Mouse (Mus musculus): ENCODE data around the gene Mcam. TPM values are rescaled to one million over a fixed set of nuclear protein-coding genes. Genes with fewer than 3 reads are reported as not detected.
"Not testable (repeated sequence)": the region's sequence is repeated elsewhere in the genome, so short reads cannot be mapped to it uniquely, and the experiment has no call there.

The Mcam gene
- polyA plus RNA-seq, 1 experiment from 2014 or later, result 9.0 TPM

DNA sequence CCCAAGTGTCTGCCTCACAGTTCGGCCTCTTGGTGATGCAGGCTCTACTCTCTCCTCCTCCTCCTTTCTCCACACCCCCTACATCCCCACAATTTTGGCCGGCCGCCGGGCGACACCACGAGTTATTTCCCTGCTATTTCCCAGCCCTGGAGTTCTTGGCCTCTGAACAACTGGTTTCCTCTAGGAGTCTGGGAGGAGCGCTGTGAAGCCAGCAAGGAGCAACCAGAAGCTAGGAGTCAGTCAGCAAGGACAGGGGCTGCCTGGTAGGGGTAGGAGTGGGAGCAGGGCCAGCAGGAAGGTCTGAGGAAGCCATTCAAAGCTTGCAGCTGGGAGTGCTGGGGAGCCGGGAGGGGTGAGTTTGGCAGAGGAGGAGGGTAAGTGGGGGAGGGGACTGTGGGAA lies 27.2 kb upstream of the Mcam start, which contains the start of gene C1qtnf5:
Gene C1qtnf5 (plus strand): TSS at position 136 of the 400 bp plus-strand sequence.
- 40% methylated on average over 8 of the region's 8 CpGs for WGBS
- H3K4me2 ChIP-seq (ENCODE audit: low read depth, low read length), result peak within 1 kb of the TSS; percentile 31
- peaks cover 36% of the 10 kb centered on the region for H3K4me1 ChIP-seq (ENCODE audit: control insufficient read depth, insufficient read depth, low read length)
- peak within 1 kb of the TSS; percentile 55 for H3K27ac ChIP-seq (ENCODE audit: low read depth, low read length)
- H3K9me3 ChIP-seq (ENCODE audit: control insufficient read depth, low read length), result no peaks in the 10 kb centered on the region
- peak; percentile 74 for ATAC-seq (ENCODE audit: low read depth)
- no peaks in the 10 kb centered on the region; the same call in 1 of the 2 replicates for H3K36me3 ChIP-seq (ENCODE audit: control insufficient read depth, insufficient read depth, low read length)
- no peak within 1 kb of the TSS; the same call in 1 of the 2 replicates for H3K4me3 ChIP-seq (ENCODE audit: low read depth, low read length)
- H3K9ac ChIP-seq (replicated peaks; ENCODE audit: low read depth, low read length), result 0 out of 2 replicates have a peak within 1 kb of the TSS, but pooled peaks have one; percentile 7
- no peaks in the 10 kb centered on the region for H3K27me3 ChIP-seq (ENCODE audit: control insufficient read depth, insufficient read depth, low read length)

DNA sequence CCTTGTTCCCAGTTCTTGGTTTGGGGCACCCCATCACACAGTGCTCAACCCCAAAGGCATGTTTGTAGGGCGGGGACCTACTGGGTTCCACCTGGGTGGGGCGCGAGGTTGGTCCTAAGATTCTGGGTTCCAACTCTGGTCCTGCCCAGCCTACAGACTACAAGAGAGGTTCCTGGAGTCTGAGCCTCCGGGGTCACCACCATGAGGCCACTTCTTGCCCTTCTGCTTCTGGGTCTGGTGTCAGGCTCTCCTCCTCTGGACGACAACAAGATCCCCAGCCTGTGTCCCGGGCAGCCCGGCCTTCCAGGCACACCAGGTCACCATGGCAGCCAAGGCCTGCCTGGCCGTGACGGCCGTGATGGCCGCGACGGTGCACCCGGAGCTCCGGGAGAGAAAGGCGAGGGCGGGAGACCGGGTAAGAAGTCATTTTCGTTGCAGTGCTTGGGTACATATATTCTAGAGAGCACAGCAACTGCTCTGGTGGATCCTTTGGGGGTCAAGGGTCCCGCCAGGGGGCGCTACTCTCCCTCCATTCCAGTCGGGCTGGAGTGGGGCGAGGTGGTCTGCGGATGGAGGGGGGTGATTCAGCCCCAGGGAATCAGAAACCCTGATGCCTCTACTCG lies 26.6 kb upstream of the Mcam start:
- Histone ChIP-seq H3K9me3 (ENCODE audit: control insufficient read depth, low read length) (no peaks in the 10 kb centered on the region), H3K4me3 (ENCODE audit: low read depth, low read length) (no peak overlapping the region; the same call in 1 of the 2 replicates), H3K27me3 (ENCODE audit: control insufficient read depth, insufficient read depth, low read length) (no peaks in the 10 kb centered on the region), H3K9ac (replicated peaks; ENCODE audit: low read depth, low read length) (0 out of 2 replicates have a peak overlapping the region, but pooled peaks have one; percentile 7), H3K36me3 (ENCODE audit: control insufficient read depth, insufficient read depth, low read length) (no peaks in the 10 kb centered on the region; the same call in 1 of the 2 replicates), H3K4me1 (ENCODE audit: control insufficient read depth, insufficient read depth, low read length) (peaks cover 36% of the 10 kb centered on the region), H3K4me2 (ENCODE audit: low read depth, low read length) (peak overlapping the region; percentile 31), H3K27ac (ENCODE audit: low read depth, low read length) (peak overlapping the region; percentile 55)
- 33% methylated on average over 25 of the region's 25 CpGs for WGBS
- peak; percentile 13; the same call in 1 of the 2 replicates for ATAC-seq (ENCODE audit: low read depth)

DNA sequence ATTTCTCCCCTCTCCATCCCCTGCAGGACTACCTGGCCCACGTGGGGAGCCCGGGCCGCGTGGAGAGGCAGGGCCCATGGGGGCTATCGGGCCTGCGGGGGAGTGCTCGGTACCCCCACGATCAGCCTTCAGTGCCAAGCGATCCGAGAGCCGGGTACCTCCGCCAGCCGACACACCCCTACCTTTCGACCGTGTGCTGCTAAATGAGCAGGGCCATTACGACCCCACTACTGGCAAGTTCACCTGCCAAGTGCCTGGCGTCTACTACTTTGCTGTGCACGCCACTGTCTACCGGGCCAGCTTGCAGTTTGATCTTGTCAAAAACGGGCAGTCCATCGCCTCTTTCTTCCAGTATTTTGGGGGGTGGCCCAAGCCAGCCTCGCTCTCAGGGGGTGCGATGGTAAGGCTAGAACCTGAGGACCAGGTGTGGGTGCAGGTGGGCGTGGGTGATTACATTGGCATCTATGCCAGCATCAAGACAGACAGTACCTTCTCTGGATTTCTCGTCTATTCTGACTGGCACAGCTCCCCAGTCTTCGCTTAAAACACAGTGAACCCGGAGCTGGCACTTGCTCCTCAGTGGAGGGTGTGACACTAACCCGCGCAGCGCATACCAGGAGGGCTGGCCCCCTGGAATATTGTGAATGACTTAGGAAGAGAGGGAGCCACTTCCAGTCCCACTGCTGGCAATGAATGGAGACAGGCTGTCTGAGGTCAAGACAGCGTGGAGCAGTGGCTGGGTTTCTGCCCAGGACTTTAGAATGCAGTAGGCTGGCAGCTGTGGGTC lies 25.8 kb upstream of the Mcam start:
- Histone ChIP-seq H3K27ac (ENCODE audit: low read depth, low read length) (no peak overlapping the region), H3K9me3 (ENCODE audit: control insufficient read depth, low read length) (no peaks in the 10 kb centered on the region), H3K4me3 (ENCODE audit: low read depth, low read length) (no peak overlapping the region), H3K4me2 (ENCODE audit: low read depth, low read length) (peak overlapping the region; percentile 14; the same call in 1 of the 2 replicates), H3K4me1 (ENCODE audit: control insufficient read depth, insufficient read depth, low read length) (peaks cover 36% of the 10 kb centered on the region), H3K36me3 (ENCODE audit: control insufficient read depth, insufficient read depth, low read length) (no peaks in the 10 kb centered on the region; the same call in 1 of the 2 replicates), H3K9ac (replicated peaks; ENCODE audit: low read depth, low read length) (no peak overlapping the region), H3K27me3 (ENCODE audit: control insufficient read depth, insufficient read depth, low read length) (no peaks in the 10 kb centered on the region)
- WGBS, result 83% methylated on average over 31 of the region's 31 CpGs
- ATAC-seq (ENCODE audit: low read depth), result no peak

DNA sequence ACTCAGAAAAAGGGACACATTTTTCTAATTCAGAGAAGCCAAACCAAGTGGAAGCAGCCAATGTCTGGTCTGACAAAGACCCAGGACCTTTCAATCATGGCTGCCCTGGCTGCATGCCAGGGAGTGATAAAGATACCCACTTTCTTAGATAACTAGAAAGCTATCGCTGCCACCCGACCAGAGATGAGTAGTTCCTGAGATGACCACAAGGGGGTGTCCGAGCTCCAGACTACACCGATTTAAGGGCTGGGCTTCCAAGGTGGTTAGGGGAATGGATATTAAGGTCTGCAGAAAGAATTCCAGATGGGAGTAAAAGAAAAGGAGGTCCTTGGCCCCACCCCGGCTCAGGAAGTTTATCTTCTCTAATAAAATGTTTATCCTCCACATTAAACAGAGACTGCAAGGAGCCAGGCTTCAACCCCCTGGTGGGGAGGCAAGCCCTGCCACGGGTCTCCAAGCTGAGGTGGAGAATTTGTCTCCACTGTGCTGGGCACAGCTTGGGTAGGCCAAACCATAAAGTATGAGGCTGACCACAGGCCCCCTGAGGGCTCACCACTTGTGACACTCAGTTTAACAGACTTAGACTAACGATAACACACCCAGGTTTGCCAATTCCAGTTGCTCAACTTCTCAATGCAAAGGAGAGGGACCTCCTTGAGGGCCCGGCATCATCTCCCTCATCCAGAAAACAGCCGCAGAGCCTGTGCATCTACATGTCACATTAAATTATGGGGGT lies 24.7 kb upstream of the Mcam start:
- H3K9me3 ChIP-seq (ENCODE audit: control insufficient read depth, low read length), result no peaks in the 10 kb centered on the region
- peaks cover 36% of the 10 kb centered on the region for H3K4me1 ChIP-seq (ENCODE audit: control insufficient read depth, insufficient read depth, low read length)
- H3K27me3 ChIP-seq (ENCODE audit: control insufficient read depth, insufficient read depth, low read length), result no peaks in the 10 kb centered on the region
- H3K4me3 ChIP-seq (ENCODE audit: low read depth, low read length), result no peak overlapping the region
- no peak overlapping the region for H3K9ac ChIP-seq (replicated peaks; ENCODE audit: low read depth, low read length)
- H3K36me3 ChIP-seq (ENCODE audit: control insufficient read depth, insufficient read depth, low read length), result no peaks in the 10 kb centered on the region; the same call in 1 of the 2 replicates
- peak overlapping the region; percentile 14; the same call in 1 of the 2 replicates for H3K4me2 ChIP-seq (ENCODE audit: low read depth, low read length)
- no peak for ATAC-seq (ENCODE audit: low read depth)
- H3K27ac ChIP-seq (ENCODE audit: low read depth, low read length), result no peak overlapping the region
- WGBS, result 28% methylated on average over 9 of the region's 9 CpGs

- H3K9ac ChIP-seq (replicated peaks; ENCODE audit: low read depth, low read length); H3K4me3 ChIP-seq (ENCODE audit: low read depth, low read length); ATAC-seq (ENCODE audit: low read depth); H3K9me3 ChIP-seq (ENCODE audit: control insufficient read depth, low read length); H3K27me3 ChIP-seq (ENCODE audit: control insufficient read depth, insufficient read depth, low read length); H3K27ac ChIP-seq (ENCODE audit: low read depth, low read length); H3K4me2 ChIP-seq (ENCODE audit: low read depth, low read length); H3K36me3 ChIP-seq (ENCODE audit: control insufficient read depth, insufficient read depth, low read length): not testable (repeated sequence)
- H3K4me1 ChIP-seq (ENCODE audit: control insufficient read depth, insufficient read depth, low read length), result peaks cover 36% of the 10 kb centered on the region
- WGBS, result 69% methylated on average over 9 of the region's 12 CpGs
Observed at GRCm38 (mm10) chr9:44111909-44112308, 22.4 kb upstream of the Mcam start.

- Histone ChIP-seq H3K27ac (ENCODE audit: low read depth, low read length) (0 out of 2 replicates have a peak within 1 kb of the TSS, but pooled peaks have one; percentile 16), H3K9me3 (ENCODE audit: control insufficient read depth, low read length) (no peaks in the 10 kb centered on the region), H3K4me2 (ENCODE audit: low read depth, low read length) (peak within 1 kb of the TSS; percentile 41), H3K36me3 (ENCODE audit: control insufficient read depth, insufficient read depth, low read length) (no peaks in the 10 kb centered on the region; the same call in 1 of the 2 replicates), H3K4me1 (ENCODE audit: control insufficient read depth, insufficient read depth, low read length) (peaks cover 24% of the 10 kb centered on the region), H3K9ac (replicated peaks; ENCODE audit: low read depth, low read length) (peak within 1 kb of the TSS; percentile 72), H3K27me3 (ENCODE audit: control insufficient read depth, insufficient read depth, low read length) (no peaks in the 10 kb centered on the region), H3K4me3 (ENCODE audit: low read depth, low read length) (peak within 1 kb of the TSS; percentile 71)
- peak; percentile 96 for ATAC-seq (ENCODE audit: low read depth)
- under 1% methylated on average over 50 of the region's 51 CpGs for WGBS
Observed at GRCm38 (mm10) chr9:44113105-44113789, 21.0 kb upstream of the Mcam start, which contains the start of the genes Gm49380 and Rnf26. Gene Gm49380, minus strand, starts transcription at chr9:44113500. Gene Rnf26, minus strand, starts transcription at chr9:44113517.

GRCm38 (mm10) chr9:44114453-44114852 lies 19.8 kb upstream of the Mcam start:
- Histone ChIP-seq H3K27me3 (ENCODE audit: control insufficient read depth, insufficient read depth, low read length) (no peaks in the 10 kb centered on the region), H3K4me3 (ENCODE audit: low read depth, low read length) (no peak overlapping the region), H3K36me3 (ENCODE audit: control insufficient read depth, insufficient read depth, low read length) (no peaks in the 10 kb centered on the region), H3K27ac (ENCODE audit: low read depth, low read length) (no peak overlapping the region), H3K9ac (replicated peaks; ENCODE audit: low read depth, low read length) (no peak overlapping the region), H3K4me2 (ENCODE audit: low read depth, low read length) (no peak overlapping the region), H3K9me3 (ENCODE audit: control insufficient read depth, low read length) (no peaks in the 10 kb centered on the region), H3K4me1 (ENCODE audit: control insufficient read depth, insufficient read depth, low read length) (peaks cover 12% of the 10 kb centered on the region; the same call in 1 of the 2 replicates)
- no peak for ATAC-seq (ENCODE audit: low read depth)
- WGBS, result 88% methylated on average over 2 of the region's 2 CpGs

GRCm38 (mm10) chr9:44115599-44115998 lies 18.7 kb upstream of the Mcam start:
- WGBS, result 91% methylated on average over 9 of the region's 9 CpGs
- H3K9ac ChIP-seq (replicated peaks; ENCODE audit: low read depth, low read length), result no peak overlapping the region
- no peaks in the 10 kb centered on the region for H3K36me3 ChIP-seq (ENCODE audit: control insufficient read depth, insufficient read depth, low read length)
- H3K9me3 ChIP-seq (ENCODE audit: control insufficient read depth, low read length), result no peaks in the 10 kb centered on the region
- no peak for ATAC-seq (ENCODE audit: low read depth)
- no peak overlapping the region for H3K4me2 ChIP-seq (ENCODE audit: low read depth, low read length)
- no peak overlapping the region for H3K27ac ChIP-seq (ENCODE audit: low read depth, low read length)
- no peaks in the 10 kb centered on the region for H3K27me3 ChIP-seq (ENCODE audit: control insufficient read depth, insufficient read depth, low read length)
- H3K4me3 ChIP-seq (ENCODE audit: low read depth, low read length), result no peak overlapping the region
- H3K4me1 ChIP-seq (ENCODE audit: control insufficient read depth, insufficient read depth, low read length), result peaks cover under 1% of the 10 kb centered on the region; the same call in 1 of the 2 replicates

Data from neural tube, embryonic 14.5 days (tissue).